Mouse (Mus musculus): ENCODE results near the gene Astn2. TPM values are rescaled to one million over a fixed set of nuclear protein-coding genes. Genes with fewer than 3 reads are reported as not detected.

Gene Astn2
- polyA plus RNA-seq, 1 experiment: not detected

DNA sequence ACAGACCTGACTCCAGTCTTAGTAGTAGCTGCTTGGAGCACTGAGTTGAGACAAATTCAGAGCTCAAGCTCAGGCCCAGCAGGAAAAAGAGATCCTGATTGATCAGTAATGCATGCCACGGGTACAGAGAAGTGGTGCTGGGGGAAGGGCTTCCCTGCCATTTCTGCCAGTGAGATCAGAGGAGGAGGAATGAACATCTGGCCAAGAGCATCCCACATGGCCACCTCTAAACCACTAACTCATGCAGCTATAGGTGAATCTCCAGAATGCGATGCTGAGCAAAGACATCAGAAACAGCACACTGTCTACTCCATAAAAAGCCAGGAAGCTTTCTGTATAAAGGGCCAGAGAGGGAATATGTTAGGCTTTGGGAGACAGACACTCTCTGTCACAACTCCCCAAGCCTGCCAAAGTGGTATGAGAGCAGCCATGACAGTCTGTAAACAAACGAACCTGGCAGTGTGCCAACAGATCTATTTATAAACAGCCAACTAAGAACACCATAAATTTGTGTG, 33.8 kb downstream of the Astn2 start:
- H3K4me2 ChIP-seq (ENCODE audit: low read depth): no peak overlapping the region
- no peak overlapping the region for H3K4me3 ChIP-seq
- H3K36me3 ChIP-seq (ENCODE audit: control insufficient read depth, insufficient read depth): no peaks in the 10 kb centered on the region
- TF ChIP-seq MYOD1 (IDR thresholded peaks at IDR 0.05; ENCODE audit: control insufficient read depth in 1 of 3, insufficient read length in 2 of 3, low read depth in 2 of 3) (no peak), TCF3 (IDR thresholded peaks at IDR 0.05; ENCODE audit: insufficient read length, low read depth) (no peak), POLR2A (IDR thresholded peaks at IDR 0.05; ENCODE audit: insufficient read length, low read depth) (no peak), CEBPB (IDR thresholded peaks at IDR 0.05; ENCODE audit: insufficient read depth, poor library complexity, severe bottlenecking) (no peak), USF1 (IDR thresholded peaks at IDR 0.05; ENCODE audit: low read depth) (no peak), SRF (IDR thresholded peaks at IDR 0.05; ENCODE audit: control insufficient read depth, insufficient read length, low read depth) (no peak), REST (IDR thresholded peaks at IDR 0.05; ENCODE audit: insufficient read depth, insufficient read length) (no peak), POLR2AphosphoS2 (IDR thresholded peaks at IDR 0.05; ENCODE audit: insufficient read length, low read depth) (no peak), MYOG (IDR thresholded peaks at IDR 0.05; ENCODE audit: control insufficient read depth in 1 of 3, insufficient read depth in 1 of 3, insufficient read length in 2 of 3, low read depth in 2 of 3) (no peak), E2F4 (IDR thresholded peaks at IDR 0.05; ENCODE audit: insufficient read depth) (no peak), MAX (IDR thresholded peaks at IDR 0.05; ENCODE audit: low read depth) (no peak), TCF12 (IDR thresholded peaks at IDR 0.05; ENCODE audit: insufficient read depth, poor library complexity, severe bottlenecking) (no peak)
- H3K27me3 ChIP-seq (ENCODE audit: control insufficient read depth, insufficient read depth, insufficient read length): no peaks in the 10 kb centered on the region
- H3ac ChIP-seq (ENCODE audit: control insufficient read depth, insufficient read length): no peak overlapping the region
- no peaks in the 10 kb centered on the region for H3K79me2 ChIP-seq (ENCODE audit: control insufficient read depth, insufficient read depth)

- no peak overlapping the region for H3K4me2 ChIP-seq (ENCODE audit: low read depth)
- H3ac ChIP-seq (ENCODE audit: control insufficient read depth, insufficient read length): no peak overlapping the region
- H3K27me3 ChIP-seq (ENCODE audit: control insufficient read depth, insufficient read depth, insufficient read length): no peaks in the 10 kb centered on the region
- TF ChIP-seq CEBPB (IDR thresholded peaks at IDR 0.05; ENCODE audit: insufficient read depth, poor library complexity, severe bottlenecking) (no peak), TCF3 (IDR thresholded peaks at IDR 0.05; ENCODE audit: insufficient read length, low read depth) (no peak)
- H3K36me3 ChIP-seq (ENCODE audit: control insufficient read depth, insufficient read depth): no peaks in the 10 kb centered on the region
- no peaks in the 10 kb centered on the region for H3K79me2 ChIP-seq (ENCODE audit: control insufficient read depth, insufficient read depth)
- H3K4me3 ChIP-seq: no peak overlapping the region
These were observed 38.9 kb downstream of the Astn2 start for GRCm38 (mm10) chr4:66365500-66365899.

DNA sequence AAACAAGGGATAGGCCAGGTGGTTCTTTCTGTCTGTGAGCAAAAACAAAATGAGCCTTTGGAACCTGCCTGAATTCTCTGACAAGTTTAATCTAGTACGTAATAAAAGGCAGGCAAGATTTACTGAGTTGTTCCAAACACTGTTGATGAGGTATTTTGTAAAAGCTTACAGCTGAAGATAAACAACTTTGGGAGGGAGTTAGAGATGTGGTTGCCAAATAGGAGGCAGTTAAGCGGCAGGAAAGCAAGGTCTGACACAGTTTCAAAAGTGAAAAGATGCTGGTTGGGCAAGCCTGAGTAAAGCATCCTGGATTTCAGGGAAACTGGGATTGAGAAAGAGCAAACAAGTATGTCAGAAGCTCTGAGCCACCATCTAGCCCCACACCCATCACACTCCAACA, 59.8 kb downstream of the Astn2 start:
- TF ChIP-seq TCF3 (IDR thresholded peaks at IDR 0.05; ENCODE audit: insufficient read length, low read depth): no peak
- H3K27me3 ChIP-seq (ENCODE audit: control insufficient read depth, insufficient read depth, insufficient read length): no peaks in the 10 kb centered on the region
- H3K79me2 ChIP-seq (ENCODE audit: control insufficient read depth, insufficient read depth): no peaks in the 10 kb centered on the region

DNA sequence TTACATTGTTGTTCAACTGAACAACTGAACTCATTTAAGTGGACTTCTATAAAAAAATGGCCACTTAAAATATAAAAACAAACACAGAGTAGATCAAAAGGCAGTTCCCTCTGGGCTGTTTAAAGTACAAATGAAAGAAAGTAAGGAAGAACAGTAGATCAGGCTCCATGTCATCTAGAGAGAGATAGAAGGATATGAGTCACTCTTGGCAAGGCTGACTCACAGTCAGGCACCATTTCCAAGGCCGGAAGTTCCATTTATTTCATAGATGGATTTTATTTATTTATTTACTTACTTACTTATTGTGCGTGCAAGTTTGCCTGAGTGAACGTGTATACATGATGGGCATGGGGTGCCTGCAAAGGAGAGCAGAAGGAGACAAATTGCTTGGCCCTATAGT, 67.0 kb downstream of the Astn2 start:
- Histone ChIP-seq H3ac (ENCODE audit: control insufficient read depth, insufficient read length) (no peak overlapping the region), H3K27me3 (ENCODE audit: control insufficient read depth, insufficient read depth, insufficient read length) (no peaks in the 10 kb centered on the region), H3K4me2 (ENCODE audit: low read depth) (peak overlapping the region; percentile 53), H3K79me2 (ENCODE audit: control insufficient read depth, insufficient read depth) (no peaks in the 10 kb centered on the region), H3K4me3 (no peak overlapping the region), H3K36me3 (ENCODE audit: control insufficient read depth, insufficient read depth) (no peaks in the 10 kb centered on the region)
- no peak for TF ChIP-seq MYOG (IDR thresholded peaks at IDR 0.05; ENCODE audit: control insufficient read depth in 1 of 3, insufficient read depth in 1 of 3, insufficient read length in 2 of 3, low read depth in 2 of 3)
- no peak for TF ChIP-seq MYOD1 (IDR thresholded peaks at IDR 0.05; ENCODE audit: control insufficient read depth in 1 of 3, insufficient read length in 2 of 3, low read depth in 2 of 3)
- no peak for TF ChIP-seq SRF (IDR thresholded peaks at IDR 0.05; ENCODE audit: control insufficient read depth, insufficient read length, low read depth)
- TF ChIP-seq MAX (IDR thresholded peaks at IDR 0.05; ENCODE audit: low read depth): no peak
- TF ChIP-seq USF1 (IDR thresholded peaks at IDR 0.05; ENCODE audit: low read depth): no peak
- TF ChIP-seq TCF12 (IDR thresholded peaks at IDR 0.05; ENCODE audit: insufficient read depth, poor library complexity, severe bottlenecking): no peak
- no peak for TF ChIP-seq CEBPB (IDR thresholded peaks at IDR 0.05; ENCODE audit: insufficient read depth, poor library complexity, severe bottlenecking)
- TF ChIP-seq TCF3 (IDR thresholded peaks at IDR 0.05; ENCODE audit: insufficient read length, low read depth): no peak
- TF ChIP-seq E2F4 (IDR thresholded peaks at IDR 0.05; ENCODE audit: insufficient read depth): no peak
- no peak for TF ChIP-seq POLR2A (IDR thresholded peaks at IDR 0.05; ENCODE audit: insufficient read length, low read depth)
- TF ChIP-seq POLR2AphosphoS2 (IDR thresholded peaks at IDR 0.05; ENCODE audit: insufficient read length, low read depth): no peak
- TF ChIP-seq REST (IDR thresholded peaks at IDR 0.05; ENCODE audit: insufficient read depth, insufficient read length): no peak

More for the DNA sequence above, 59.8 kb downstream of the Astn2 start:
- H3ac ChIP-seq (ENCODE audit: control insufficient read depth, insufficient read length): no peak overlapping the region
- no peak overlapping the region for H3K4me3 ChIP-seq
- H3K36me3 ChIP-seq (ENCODE audit: control insufficient read depth, insufficient read depth): no peaks in the 10 kb centered on the region
- no peak overlapping the region for H3K4me2 ChIP-seq (ENCODE audit: low read depth)

GRCm38 (mm10) chr4:66330600-66331285, 73.7 kb downstream of the Astn2 start:
- Histone ChIP-seq H3K79me2 (ENCODE audit: control insufficient read depth, insufficient read depth) (no peaks in the 10 kb centered on the region), H3K27me3 (ENCODE audit: control insufficient read depth, insufficient read depth, insufficient read length) (no peaks in the 10 kb centered on the region), H3K4me3 (no peak overlapping the region), H3K4me2 (ENCODE audit: low read depth) (no peak overlapping the region), H3ac (ENCODE audit: control insufficient read depth, insufficient read length) (no peak overlapping the region), H3K36me3 (ENCODE audit: control insufficient read depth, insufficient read depth) (no peaks in the 10 kb centered on the region)
- TF ChIP-seq MAX (IDR thresholded peaks at IDR 0.05; ENCODE audit: low read depth): no peak
- no peak for TF ChIP-seq TCF3 (IDR thresholded peaks at IDR 0.05; ENCODE audit: insufficient read length, low read depth)
- TF ChIP-seq REST (IDR thresholded peaks at IDR 0.05; ENCODE audit: insufficient read depth, insufficient read length): no peak
- no peak for TF ChIP-seq POLR2AphosphoS2 (IDR thresholded peaks at IDR 0.05; ENCODE audit: insufficient read length, low read depth)
- TF ChIP-seq E2F4 (IDR thresholded peaks at IDR 0.05; ENCODE audit: insufficient read depth): no peak
- TF ChIP-seq USF1 (IDR thresholded peaks at IDR 0.05; ENCODE audit: low read depth): no peak
- TF ChIP-seq MYOG (IDR thresholded peaks at IDR 0.05; ENCODE audit: control insufficient read depth in 1 of 3, insufficient read depth in 1 of 3, insufficient read length in 2 of 3, low read depth in 2 of 3): no peak
- no peak for TF ChIP-seq SRF (IDR thresholded peaks at IDR 0.05; ENCODE audit: control insufficient read depth, insufficient read length, low read depth)

Measured in myocyte (in vitro differentiated cells).